Mouse (Mus musculus) adipocyte (in vitro differentiated cells): Measurements from ENCODE around the gene Mif.

Experiments
- DNase-seq: peaks from one replicate; pipeline ENCODE4 v3.0.0-alpha.2; 2016; ENCODE audit warnings: low spot score

The Mif gene

DNA sequence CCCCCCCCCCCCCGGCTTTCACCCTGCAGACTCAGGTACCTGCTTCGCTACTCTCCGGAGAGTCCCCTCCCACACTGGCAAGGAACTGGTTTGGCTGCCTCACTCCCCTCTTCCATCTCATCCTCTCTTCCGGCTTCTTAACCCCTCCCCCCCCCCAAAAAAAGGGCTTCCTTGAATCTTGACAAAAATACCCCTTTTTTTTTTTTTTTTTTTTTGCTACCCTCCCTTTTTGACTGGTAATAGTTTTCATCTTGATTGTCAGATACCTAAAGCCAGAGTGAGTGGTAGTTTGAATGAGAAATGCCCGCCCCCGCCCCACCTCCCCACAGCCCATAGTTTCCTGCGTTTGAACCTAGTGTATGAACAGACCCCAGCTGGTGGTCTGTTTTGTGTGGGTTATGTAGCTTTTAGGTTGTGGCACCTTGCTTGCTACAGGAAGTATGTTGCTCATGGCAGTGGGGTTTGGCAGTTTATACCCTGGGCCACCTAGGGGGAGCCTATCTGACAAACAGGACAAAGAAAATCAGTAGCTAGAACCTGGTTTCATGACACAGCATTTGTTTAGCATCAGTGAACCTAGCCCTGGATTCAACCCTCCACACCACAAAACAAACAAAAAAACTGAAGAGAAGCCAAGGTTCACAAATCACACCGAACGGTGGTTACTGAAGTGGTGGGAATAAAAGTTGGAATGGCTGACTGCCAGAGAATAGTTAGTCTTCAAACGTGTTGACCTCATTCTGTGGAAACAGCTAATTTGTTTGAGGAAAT, 24.1 kb downstream of the Mif start:
- DNase-seq: peak; percentile 89

DNA sequence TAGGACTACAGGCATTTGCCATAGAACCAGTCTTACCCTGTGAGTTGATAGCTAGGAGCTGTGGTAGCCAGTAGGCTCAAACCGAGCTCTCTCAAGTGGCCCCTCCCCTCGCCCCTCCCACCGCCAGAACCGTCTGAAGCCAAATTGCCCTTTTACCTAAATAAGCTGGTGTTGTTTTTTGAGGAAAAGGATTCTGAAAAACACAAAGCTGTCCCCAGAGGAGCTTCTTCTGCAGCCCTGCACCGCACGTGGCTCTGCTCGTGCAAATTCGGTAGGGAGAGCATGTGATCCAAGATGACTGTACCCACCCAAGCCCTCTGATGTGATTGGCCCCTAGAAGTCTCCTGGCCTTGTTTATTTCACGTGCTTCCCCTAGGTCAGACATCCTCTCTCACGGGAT, 24.7 kb downstream of the Mif start:
- peak; percentile 87 for DNase-seq

DNA sequence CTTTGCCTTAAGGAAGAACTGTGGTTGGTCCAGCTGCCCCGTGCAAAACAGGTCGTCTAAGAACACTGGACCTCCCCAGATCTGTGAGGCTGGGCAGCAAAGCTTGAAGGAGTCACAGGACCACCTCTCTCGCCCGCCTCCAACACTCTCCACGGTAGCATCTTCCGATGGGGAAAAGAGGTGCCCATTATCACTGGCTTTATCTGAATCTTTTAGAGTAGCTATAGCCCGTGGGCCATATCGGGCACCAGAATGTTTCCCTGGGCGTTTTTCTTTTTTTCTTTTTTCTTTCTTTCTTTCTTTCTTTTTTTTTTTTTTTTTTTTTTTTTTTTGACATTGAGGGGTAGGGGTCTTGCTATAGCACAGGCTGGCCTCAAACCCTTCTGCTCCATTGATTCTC, 25.3 kb downstream of the Mif start:
- DNase-seq: no peak

DNA sequence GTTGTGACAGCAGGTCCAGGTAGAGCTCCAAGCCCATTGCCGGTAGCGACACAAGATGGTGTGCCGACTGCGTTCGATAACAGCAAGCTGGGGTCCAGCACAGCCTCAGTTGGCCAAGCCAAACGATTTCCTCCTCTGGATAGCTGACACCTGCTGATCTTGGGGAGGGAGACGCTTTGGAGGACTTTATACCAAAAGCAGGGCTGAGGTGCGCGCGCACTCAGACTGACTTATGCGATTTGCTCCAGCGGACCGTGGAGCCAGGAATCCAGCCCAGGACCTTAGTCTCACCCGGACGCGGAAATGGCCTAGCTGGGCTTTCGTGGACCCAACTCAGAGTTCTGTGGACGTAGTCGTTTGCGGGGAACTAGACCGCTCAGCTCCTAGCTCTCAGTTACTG, 25.8 kb downstream of the Mif start:
- DNase-seq: no peak

DNA sequence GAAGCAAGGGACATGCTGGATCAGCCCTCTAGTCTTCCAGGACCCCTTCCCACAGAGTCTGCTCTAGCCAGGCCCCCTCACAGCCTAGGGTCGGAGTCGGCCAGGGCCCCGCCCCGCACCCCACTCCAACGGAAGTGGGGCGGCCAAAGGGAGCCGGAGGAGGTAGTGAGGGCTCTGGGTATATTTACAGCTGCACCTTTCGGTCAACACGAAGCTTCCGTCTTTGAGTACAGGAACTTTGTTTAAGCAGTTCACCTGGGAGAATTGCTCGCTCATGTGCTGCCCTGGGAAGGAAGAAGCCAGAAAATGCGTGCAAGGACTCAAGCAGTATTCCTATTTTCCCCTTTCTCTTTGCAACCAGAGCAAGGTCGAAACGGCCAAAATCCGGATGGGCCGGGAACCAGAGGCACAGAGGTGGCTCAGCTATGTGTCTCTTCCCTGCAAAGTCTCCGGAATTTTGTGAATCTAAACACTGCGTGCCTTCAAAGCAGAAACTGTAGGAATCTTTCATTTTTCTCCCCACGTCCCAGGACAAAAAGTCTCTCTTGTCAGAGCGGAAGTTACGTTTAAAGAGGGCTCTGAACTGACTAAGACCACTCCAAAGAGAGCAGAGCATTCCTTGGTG, 26.5 kb downstream of the Mif start:
- no peak for DNase-seq

DNA sequence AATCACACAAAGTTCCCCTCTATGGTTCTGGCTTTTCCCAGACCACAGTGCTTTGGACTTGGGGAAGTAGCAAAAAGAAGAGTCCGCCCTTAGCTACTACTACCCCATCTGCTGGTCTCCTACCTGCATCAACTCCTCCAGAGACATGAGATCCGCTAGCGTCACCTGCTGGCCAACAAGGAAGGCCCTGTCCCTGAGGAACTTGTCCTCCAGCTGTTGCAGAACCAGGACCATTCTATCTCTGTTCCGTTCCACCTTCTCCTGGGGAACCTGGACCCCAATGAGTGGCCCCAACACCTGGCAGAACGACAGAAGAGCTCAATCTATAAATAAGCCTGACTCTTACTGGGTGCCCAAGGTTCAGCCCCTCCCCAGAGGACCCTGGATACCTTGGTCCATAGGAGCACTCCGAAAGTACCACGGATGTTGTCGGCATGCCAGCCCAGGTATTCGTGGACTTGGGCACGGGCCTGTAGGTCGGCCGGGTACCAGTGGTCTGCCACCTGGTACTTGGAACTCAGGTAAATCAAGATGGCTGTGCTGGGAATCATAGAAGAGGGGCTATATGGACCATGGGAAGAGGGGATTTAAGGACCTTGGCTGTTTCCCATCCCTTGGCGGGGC, 27.7 kb downstream of the Mif start:
- peak; percentile 84 for DNase-seq

DNA sequence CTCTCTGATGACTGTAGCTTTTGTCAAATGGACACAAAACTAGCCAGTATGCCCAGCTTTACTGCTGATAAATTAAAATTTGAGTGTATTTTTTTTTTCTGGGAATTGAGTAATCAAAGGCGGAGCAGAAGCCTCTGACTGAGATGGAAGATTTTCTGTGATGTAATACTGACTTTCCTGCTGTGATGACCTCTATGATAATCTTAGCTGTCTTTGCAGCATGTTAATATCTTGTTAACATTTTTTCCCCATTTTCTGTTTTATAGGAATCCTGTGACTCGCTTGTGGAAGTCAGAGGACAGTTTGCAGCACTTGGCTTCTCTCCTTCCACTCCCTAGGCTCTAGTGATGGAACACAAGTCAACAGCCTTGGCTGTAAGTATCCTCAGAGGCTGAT, 29.8 kb downstream of the Mif start:
- peak; percentile 59 for DNase-seq

DNA sequence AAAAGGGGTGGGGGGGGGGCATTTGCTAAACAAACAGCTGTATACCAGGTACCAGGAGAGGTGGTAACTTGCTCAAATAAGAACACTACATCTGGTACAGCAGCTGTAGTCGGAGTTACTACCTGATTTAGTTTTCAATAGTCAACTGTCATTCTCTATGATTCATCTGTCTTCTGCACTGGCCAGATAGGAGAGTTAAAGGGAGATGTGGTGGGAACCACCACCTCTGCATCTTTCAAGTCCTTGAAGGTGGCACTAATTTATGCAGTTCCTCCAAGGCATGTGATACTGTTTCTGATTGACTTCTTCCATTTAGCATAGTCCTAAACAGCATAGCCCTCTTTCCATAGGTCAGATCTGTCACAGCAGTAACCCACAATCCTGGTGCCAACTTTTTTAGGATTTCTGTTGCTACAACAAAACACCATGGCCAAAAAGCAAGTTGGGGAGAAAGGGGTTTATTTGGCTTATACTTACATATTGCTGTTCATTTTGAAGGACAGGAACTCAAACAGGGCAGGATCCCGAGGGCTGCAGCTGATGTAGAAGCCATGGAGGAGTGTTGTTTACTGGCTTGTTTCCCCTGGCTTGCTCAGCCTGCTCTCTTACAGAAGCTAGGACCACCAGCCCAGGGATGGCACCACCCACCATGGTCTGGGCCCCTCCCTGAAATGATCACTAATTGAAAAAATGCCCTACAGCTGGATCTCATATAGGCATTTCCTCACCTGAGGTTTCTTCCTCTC, 30.3 kb downstream of the Mif start:
- no peak for DNase-seq

DNA sequence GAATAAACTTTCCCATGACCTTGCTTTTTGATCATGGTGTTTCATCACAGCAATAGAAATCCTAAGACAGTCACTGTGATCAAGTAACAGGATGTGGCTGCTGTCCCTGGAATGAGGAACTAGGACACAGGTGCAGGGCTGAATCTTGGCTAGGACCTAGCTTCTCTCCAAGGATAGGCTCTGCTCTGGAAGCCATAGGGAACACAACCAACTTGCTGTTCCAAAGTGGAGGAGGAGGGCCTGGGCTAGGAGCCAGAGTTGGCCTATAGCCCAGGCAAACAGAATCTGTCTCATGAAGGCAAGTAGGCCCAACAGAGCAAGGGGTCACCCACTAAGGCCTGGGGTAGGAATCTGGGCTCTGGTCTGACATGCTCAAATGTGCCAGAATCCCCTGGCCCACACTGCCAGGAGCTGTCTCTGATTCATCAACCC, 31.5 kb downstream of the Mif start:
- peak; percentile 99 for DNase-seq

DNA sequence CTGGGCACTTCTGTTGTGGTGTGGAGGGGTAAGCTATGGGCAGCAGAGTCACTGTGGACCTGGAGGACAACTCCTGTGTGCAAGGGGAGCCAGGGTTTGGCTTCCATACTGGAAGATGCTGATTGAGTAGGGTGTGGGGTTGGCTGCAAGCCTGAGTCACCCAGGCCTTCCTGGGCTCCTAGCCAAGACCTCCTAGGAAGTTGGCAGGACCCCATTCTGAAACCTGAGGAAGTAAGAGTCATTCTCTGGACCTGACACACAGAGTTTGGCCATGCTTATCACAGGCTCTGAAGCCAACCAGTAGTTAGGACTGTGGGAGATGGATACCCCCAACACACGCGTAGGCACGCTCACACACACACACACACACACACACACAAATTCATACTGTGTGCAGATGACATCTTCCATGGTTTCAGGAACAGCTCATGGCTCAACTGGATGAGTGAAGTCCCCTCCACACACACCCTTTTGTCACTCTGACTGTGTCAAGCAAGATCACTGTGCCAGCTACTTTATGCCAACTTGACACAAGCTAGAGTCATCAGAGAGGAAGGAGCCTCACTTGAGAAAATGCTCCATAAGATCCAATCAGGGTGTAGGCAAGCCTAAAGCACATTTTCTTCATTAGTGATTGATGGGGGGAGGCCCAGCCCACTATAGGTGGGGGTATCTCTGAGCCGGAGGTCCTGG, 32.2 kb downstream of the Mif start:
- peak; percentile 81 for DNase-seq

DNA sequence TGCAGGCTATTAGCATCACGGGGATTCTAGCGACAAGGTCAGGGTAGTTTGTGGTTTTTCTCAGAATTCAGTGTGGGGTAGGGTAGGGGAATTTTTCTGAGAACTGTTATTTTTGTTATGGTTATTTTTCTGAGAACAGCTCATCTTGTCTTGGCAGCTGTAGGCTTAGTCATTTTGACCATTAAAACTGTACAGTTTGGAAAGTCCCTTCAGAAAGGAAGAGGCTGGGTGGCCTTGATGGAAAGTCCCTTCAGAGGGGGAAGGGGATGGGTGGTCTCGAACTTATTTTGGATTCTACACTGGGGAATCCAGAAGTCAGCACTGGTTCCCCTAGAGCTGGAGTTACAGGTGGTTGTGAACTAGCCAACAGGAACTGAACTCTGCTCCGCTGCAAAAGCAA, 35.5 kb downstream of the Mif start:
- no peak for DNase-seq

DNA sequence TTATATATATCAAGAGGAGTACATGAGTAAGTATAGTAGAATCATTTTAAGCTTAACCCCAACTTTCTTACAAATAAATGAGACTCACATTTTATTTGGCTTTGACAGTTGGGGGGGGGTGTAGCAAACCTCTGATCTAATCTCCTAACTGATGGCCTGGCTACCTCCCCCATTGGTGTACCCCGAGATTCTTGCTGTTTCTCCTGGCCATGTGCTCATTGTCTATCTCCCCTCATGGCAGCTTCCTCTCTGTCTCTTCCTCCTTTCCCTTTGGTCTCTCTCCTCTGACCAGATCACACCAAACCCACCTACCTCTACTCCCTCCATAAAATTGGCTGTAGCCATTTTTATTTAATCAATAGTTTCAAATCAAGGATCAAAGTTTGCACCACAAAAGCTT, 36.3 kb downstream of the Mif start:
- DNase-seq: no peak

DNA sequence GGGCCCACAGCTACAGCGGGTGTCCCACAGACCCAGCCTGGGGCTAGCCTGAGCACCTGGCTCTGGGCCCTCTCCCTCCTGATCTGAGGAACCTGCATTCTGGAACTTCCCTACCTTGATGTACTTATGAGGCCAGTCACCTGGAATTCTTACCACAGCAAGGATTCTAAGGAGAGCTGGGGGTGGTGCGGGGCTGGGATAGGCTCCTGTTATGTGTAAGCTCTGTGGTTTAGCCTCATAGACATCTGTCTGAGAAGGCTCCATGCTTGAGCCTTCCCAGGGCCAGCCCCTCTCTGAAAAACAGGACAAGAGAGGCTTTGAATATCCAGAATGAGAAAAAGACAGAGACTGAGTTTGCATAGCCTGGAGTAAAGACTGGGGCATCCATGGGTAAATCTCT, 37.6 kb downstream of the Mif start, which contains the start of gene Gstt4:
Gene Gstt4 (minus strand): TSS at position 101 of the 400 bp plus-strand sequence.
- no peak for DNase-seq

DNA sequence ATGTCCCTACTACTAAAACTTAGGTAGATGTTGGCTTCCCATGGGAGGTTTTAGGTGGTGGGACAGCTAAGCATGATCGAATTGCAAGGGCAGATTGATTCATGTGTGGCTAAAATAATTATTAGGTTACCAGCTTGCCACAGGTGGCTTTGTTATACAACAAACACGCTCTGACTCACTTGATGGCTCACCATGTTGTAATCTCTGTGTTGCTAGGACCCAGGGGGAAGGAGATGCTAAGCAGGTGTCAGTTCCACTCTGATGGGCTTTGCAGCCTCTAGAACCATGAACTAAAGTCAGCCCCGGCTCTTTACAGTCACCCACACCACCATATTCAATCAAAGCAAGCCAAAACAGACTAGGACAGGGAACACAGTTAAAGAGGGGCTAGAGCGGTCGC, 40.2 kb downstream of the Mif start:
- no peak for DNase-seq

DNA sequence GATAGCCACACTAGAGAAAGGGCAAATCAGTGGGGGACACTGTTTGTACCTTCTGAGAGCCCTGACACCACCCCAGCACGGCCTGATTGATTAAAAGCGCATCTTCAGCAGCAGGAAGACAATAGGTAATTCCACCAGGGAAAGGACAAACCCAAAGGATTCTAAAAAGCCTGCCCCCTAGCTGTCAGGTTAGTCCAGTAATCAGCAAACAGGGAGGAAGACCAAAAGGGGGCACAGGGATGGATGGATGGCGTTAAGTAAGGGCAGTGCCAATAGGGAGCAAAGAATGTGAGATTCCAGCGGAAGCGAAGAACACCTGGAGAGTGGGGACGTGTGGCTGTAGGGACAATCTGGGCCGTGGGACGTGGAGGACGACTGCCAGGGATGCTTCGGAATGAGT, 41.4 kb downstream of the Mif start:
- DNase-seq: no peak
